Mouse (Mus musculus): ENCODE measurements around the gene Mrpl54.
"Not testable (repeated sequence)": the region's sequence is repeated elsewhere in the genome, so short reads cannot be mapped to it uniquely, and the experiment has no call there.

Mrpl54 gene

DNA sequence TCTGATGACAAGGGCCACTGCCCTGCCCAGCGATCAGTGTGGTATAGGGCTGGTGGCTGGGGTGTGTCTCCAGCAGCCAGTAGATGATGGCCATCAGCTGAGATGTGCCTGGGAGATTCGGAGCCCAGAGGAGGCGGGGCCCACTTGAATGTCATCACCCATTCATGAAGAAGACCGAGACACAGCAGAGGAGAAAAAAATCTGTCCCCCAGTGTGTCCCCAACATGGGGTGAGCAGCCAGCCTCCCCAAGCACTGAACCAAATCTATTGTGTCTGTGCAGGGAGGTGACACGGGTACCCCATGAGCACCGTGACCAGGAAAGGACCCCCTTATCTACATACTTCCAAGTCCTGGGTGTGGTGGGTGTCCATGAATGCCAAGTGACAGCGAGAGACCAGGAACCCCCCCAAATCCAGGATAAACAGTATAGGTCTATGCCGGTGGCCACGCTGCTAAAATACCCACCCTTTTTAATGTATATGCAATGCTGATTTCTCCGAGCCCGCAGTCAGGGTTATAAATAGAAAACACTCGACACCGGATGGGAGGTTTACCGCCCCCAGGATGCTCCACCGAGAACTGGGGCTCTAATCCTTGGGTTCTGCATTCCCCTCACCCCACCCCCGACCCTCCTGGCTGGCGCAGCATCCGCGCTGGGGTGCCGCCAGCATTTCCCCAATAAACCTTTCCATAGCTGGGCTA, 36.8 kb downstream of the Mrpl54 start:
- DNase-seq (ENCODE audit: low read depth, low spot score) = no peak

DNA sequence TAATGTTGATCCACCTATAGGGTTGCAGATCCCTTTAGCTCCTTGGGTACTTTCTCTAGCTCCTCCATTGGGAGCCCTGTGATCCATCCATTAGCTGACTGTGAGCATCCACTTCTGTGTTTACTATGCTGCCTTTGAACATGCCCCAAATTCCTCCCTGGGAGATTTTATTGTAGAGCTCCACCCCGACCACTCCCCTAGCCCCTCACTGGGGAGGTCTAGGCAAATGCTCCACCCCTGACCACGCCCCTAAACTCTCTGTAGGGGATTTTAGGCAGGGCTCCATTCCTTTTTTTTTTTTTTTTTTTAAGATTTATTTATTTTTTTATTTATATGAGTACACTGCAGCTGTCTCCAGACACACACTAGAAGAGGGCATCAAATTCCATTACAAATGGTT, 43.0 kb downstream of the Mrpl54 start:
- not testable (repeated sequence) for DNase-seq (ENCODE audit: low read depth, low spot score)

DNA sequence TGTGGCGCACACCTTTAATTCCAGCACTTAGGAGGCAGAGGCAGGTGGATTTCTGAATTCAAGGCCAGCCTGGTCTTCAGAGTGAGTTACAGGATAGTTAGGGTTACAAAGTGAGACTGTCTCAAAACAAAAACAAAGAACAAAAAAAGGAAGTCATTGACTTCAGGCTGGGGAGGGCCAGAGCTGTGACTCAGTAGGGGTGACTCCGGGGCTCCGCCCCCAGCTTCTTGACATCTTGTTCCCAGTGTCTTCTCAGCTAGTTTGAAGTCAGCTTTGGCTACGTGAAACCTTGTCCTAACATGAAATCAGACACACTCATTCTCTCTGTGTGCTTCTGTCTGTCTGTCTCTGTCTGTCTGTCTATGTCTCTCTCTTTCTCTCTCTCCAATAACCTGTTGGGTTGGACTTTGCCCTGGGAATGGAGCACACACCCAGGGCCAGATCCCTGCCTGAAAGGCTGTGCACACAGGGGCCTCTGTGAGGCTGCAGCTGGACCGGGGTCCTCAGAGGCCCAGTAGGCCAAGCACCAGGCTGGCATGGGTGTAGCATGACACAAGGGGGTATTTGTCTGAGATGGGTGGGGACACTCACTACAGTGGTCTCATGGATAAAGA, 45.2 kb downstream of the Mrpl54 start:
- no peak for DNase-seq (ENCODE audit: low read depth, low spot score)

DNA sequence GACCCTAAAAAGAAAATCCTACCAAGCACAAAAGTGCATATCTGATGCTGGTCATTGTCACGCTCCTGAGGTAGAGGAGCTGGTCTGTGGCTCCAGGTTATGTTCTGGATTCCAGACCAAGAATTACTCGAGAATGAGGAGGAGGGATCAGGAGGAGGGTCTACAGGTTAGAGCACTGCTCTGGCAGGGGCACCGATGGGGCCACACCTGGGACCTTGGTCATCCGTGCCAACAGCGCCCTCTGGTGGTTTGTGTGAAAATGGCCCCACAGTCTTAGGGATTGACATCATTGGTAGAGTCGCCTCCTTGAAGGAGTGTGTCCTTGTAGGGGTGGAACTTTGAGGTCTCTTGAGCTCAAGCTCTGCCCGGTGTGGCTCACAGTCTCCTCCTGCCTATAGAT, 48.8 kb downstream of the Mrpl54 start:
- DNase-seq (ENCODE audit: low read depth, low spot score) = no peak

DNA sequence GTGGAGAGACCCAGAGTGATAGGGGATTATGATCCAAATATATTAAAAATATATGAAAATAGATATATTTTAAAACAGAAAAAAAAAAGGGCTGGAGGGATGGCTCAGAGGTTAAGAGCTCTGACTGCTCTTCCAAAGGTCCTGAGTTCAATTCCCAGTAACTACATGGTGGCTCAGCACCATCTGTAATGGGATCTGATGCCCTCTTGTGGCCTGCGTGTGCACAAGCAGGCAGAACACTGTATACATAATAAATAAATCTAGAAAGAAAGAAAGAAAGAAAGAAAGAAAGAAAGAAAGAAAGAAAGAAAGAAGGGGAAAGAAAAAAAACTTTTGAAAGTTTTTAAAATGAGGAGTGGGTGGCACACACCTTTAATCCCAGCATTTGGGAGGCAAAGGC, 49.5 kb downstream of the Mrpl54 start:
- DNase-seq (ENCODE audit: low read depth, low spot score) = not testable (repeated sequence)

DNA sequence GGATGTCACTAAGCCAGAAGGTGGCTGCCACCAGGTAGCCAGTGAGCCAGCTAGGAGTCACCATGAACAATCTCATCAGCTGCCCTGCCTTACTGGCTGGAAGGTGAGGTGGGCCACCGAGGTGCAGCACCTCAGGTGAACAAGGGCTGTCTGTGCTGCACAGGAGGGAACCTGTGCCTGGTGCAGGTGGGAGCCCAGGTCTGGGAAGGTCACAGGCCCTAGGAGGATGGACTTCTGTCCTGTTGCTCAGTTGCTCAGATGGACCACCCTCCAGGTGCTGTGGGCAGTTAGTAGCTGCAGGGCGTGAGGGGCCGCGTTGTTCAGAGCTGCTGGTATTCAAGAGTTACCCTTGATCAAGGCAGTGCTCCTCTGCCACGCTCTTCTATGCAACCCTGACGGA, 49.9 kb downstream of the Mrpl54 start:
- DNase-seq (ENCODE audit: low read depth, low spot score) = no peak

DNA sequence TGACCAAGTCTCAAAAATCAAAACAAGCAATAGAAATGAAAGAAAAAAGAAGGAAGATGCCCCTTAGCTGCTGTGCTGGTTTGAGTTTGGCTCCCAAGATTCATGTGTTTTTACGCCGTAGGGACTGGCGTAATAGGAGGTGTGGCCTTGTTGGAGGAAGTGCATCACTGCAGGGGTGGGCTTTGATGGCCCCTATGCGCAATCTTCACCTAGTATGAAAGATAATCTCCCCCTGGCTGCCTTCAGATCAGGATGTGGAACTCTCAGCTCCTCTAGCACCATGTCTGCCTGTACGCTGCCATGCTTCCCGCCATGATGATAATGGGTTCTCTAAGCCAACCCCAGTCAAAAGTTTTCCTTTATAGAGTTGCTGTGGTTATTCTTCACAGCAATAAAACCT, 50.5 kb downstream of the Mrpl54 start:
- DNase-seq (ENCODE audit: low read depth, low spot score) = no peak
